Mouse (Mus musculus) midbrain, embryonic 14.5 days (tissue): ENCODE data around the gene Clca1. TPM values are rescaled to one million over a fixed set of nuclear protein-coding genes. Genes with fewer than 3 reads are reported as not detected.

Experiments used
- ATAC-seq: fragments of 200-750 bp; cut with Nextera tagmentation; 2 replicates; pipeline ENCODE4 v1.8.0; 2017; ENCODE audit warnings: moderate number of reproducible peaks, moderate library complexity; ENCODE audit not compliant: low FRiP score, low TSS enrichment
- DNase-seq: peaks from one replicate; pipeline ENCODE4 v3.0.0-alpha.2; 2015
- H3K27ac ChIP-seq: fragments of 300-500 bp; sonication (generic); replicated peaks from 2 replicates; pipeline ENCODE4 v1.5.1; 2014; ENCODE audit warnings: mild to moderate bottlenecking, low read depth, low read length, moderate library complexity
- H3K27me3 ChIP-seq: fragments of 300-500 bp; sonication (generic); 2 replicates; pipeline ENCODE4 v1.6.1; 2014; ENCODE audit warnings: low read length, control low read depth, mixed read lengths; ENCODE audit not compliant: control insufficient read depth, insufficient read depth
- H3K36me3 ChIP-seq: fragments of 300-500 bp; sonication (generic); 2 replicates; pipeline ENCODE4 v1.6.1; 2014; ENCODE audit warnings: low read length, control low read depth; ENCODE audit not compliant: control insufficient read depth, insufficient read depth
- H3K4me1 ChIP-seq: fragments of 300-500 bp; sonication (generic); 2 replicates; pipeline ENCODE4 v1.6.1; 2014; ENCODE audit warnings: mild to moderate bottlenecking, antibody characterized with exemption, low read length, control low read depth; ENCODE audit not compliant: control insufficient read depth, insufficient read depth
- H3K4me2 ChIP-seq: fragments of 300-500 bp; sonication (generic); 2 replicates; pipeline ENCODE4 v1.6.1; 2014; ENCODE audit warnings: mild to moderate bottlenecking, low read length, moderate library complexity
- H3K4me3 ChIP-seq: fragments of 300-500 bp; sonication (generic); replicated peaks from 2 replicates; pipeline ENCODE4 v1.5.1; 2014; ENCODE audit warnings: low read depth, low read length
- H3K9ac ChIP-seq: fragments of 300-500 bp; sonication (generic); replicated peaks from 2 replicates; pipeline ENCODE4 v1.6.1; 2014; ENCODE audit warnings: mild to moderate bottlenecking, low read length, moderate library complexity
- H3K9me3 ChIP-seq: fragments of 300-500 bp; sonication (generic); 2 replicates; pipeline ENCODE4 v1.6.1; 2016; ENCODE audit warnings: low read length, control low read depth, mixed read lengths; ENCODE audit not compliant: control insufficient read depth
- WGBS: fragments of 180-500 bp; shearing (Covaris S2); extraction: QIAGEN DNeasy Blood & Tissue Kit; methylation state at CpG from one replicate; pipeline ENCODE4 v1.1.7; 2014; 5-methylcytosine and 5-hydroxymethylcytosine counted together
- polyA plus RNA-seq: library from polyadenylated mRNA; unstranded; fragments of >200 nt; fragmentation: Nextera tagmentation; extraction: Ambion mirVana; gene quantifications from 2 replicates; pipeline ENCODE4 v1.2.1, GENCODE M21; 2014

Clca1 gene
- polyA plus RNA-seq, 1 experiment from 2014 or later: not detected

DNA sequence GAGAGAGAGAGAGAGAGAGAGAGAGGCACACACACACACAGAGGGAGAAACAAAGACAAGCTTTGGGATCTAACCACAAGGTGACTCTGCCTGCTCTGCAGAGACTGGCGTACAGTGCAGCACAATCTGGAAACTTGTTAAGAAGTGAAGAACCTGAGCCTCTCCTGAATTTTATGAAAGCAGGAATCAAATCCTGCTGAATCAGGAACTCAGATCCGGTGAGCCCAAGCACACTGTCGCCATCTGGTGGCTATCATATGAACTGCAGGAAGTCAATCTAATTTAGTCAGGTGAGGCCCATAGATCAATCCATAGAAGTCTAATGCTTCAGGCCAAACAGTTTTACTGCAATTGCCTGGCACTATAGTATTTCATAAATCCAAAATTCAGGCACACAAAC lies 5.8 kb downstream of the Clca1 start:
- Histone ChIP-seq H3K27ac (no peak overlapping the region), H3K4me3 (no peak overlapping the region), H3K9ac (no peak overlapping the region), H3K4me2 (no peak overlapping the region), H3K9me3 (no peaks in the 10 kb centered on the region), H3K4me1 (no peaks in the 10 kb centered on the region), H3K27me3 (no peaks in the 10 kb centered on the region), H3K36me3 (no peaks in the 10 kb centered on the region)
- no peak for ATAC-seq
- DNase-seq: peak; percentile 72
- 31% methylated on average over 3 of the region's 3 CpGs for WGBS

DNA sequence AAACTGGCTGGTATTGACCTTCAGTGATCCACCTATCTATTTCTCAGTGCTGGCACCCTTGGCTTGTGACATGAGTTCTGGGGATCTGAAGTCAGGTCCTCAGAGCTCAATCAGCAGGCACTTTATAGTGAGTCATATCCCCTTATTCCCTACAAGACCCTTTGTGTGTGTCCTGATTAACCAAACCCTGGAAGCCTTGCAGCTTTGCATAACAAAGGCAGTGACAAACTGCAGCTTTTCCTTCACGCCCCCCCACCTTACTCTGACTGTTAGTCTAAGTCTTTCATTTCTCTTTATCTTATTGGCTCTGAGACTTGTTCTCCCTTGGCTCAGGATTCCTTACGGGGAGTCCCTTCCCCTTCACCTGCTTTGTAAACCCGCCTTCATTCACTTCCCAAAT lies 14.8 kb downstream of the Clca1 start:
- no peak for ATAC-seq
- WGBS: 39% methylated on average over 3 of the region's 3 CpGs
- H3K36me3 ChIP-seq: no peaks in the 10 kb centered on the region
- H3K4me2 ChIP-seq: no peak overlapping the region
- H3K4me3 ChIP-seq: no peak overlapping the region
- DNase-seq: no peak
- H3K4me1 ChIP-seq: no peaks in the 10 kb centered on the region
- no peaks in the 10 kb centered on the region for H3K27me3 ChIP-seq
- no peak overlapping the region for H3K27ac ChIP-seq
- no peaks in the 10 kb centered on the region for H3K9me3 ChIP-seq
- H3K9ac ChIP-seq: no peak overlapping the region

DNA sequence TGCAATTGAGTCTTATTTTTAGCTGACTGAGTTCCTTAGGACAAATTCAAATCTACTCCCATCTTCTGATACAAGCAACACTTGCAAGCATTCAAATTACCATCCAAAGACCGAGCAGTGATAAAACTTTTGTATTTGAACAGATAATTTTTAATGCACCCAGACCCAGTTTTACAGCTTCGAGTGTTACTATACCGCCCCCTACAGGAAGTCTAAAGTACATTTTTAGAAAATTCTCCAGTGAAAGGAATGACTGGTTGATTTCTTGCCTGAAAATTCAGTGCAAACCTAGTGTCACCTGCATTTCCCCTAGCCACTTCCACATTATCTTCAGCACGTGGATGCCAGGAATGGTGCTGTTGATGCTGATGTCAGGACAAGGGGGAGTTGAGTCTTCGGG lies 28.2 kb downstream of the Clca1 start:
- Histone ChIP-seq H3K9me3 (no peaks in the 10 kb centered on the region), H3K27me3 (no peaks in the 10 kb centered on the region), H3K4me3 (no peak overlapping the region), H3K9ac (no peak overlapping the region), H3K4me1 (no peaks in the 10 kb centered on the region), H3K4me2 (no peak overlapping the region), H3K36me3 (no peaks in the 10 kb centered on the region), H3K27ac (no peak overlapping the region)
- 33% methylated on average over 5 of the region's 5 CpGs for WGBS
- ATAC-seq (no peak), DNase-seq (peak; percentile 25)

DNA sequence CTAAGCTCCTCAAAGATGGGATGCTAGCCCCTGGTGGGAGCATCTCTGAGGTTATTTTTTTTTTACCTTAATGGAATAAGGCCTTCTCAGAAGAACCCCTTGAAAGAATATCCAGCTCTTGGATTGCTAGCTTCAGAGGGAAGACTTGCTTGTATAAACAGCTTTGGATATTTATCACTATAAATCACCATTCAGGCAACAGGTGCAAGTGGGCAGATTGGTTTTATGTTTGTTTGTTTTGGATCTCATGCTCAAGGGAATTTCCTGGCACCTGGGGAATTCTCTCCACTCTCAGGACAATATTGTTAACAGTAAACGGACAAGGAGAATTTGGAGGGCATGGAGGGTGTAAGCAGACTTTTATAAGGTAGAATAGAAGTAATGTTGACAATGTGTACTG lies 31.7 kb downstream of the Clca1 start:
- ATAC-seq (no peak), DNase-seq (no peak)
- Histone ChIP-seq H3K27ac (no peak overlapping the region), H3K9ac (no peak overlapping the region), H3K36me3 (no peaks in the 10 kb centered on the region), H3K4me3 (no peak overlapping the region), H3K4me2 (no peak overlapping the region), H3K4me1 (no peaks in the 10 kb centered on the region), H3K9me3 (no peaks in the 10 kb centered on the region), H3K27me3 (no peaks in the 10 kb centered on the region)
- 88% methylated on average over 1 of the region's 1 CpGs for WGBS

DNA sequence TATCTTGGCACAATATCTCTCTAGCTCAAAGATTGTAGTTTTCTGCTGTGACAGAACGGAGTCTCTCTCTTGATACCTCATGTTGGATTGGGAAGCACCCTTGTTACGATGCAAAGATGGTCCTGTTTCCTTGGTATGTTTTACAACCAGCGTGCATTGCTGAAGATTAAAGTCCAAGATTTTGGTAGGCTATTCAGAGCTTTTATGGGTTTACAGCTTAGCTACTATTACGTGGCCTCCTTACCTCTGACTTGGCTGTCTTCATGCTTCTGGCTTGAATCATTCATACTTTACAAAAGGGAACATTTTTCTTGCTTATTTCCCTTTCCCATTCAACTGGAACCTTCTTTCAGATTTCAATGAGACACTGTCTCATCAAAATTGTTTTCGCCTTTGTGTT lies 39.5 kb downstream of the Clca1 start:
- Histone ChIP-seq H3K36me3 (no peaks in the 10 kb centered on the region), H3K4me1 (no peaks in the 10 kb centered on the region), H3K9me3 (no peaks in the 10 kb centered on the region), H3K4me3 (no peak overlapping the region), H3K27me3 (no peaks in the 10 kb centered on the region), H3K27ac (no peak overlapping the region), H3K4me2 (no peak overlapping the region), H3K9ac (no peak overlapping the region)
- DNase-seq (no peak), ATAC-seq (no peak)
- 90% methylated on average over 5 of the region's 5 CpGs for WGBS

DNA sequence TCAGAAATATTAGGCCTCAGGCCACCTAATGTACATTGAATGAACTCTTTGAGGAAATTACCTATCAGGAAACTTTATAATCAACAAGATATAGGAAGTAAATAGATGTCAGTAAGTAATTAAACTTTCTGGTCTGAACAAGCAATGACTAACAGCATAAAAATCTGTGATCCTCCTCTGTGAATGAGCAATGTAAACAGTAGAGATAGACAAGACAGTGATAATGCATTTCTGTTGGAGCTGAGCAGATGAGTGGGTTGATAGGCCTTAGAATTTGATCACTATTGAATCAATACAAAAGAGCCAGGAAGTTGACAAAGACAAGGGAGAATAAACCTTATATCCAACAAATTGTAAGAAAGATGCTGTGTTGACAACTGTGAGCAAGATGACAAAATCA lies 40.0 kb downstream of the Clca1 start:
- Histone ChIP-seq H3K4me2 (no peak overlapping the region), H3K4me1 (no peaks in the 10 kb centered on the region), H3K4me3 (no peak overlapping the region), H3K36me3 (no peaks in the 10 kb centered on the region), H3K9ac (no peak overlapping the region), H3K9me3 (no peaks in the 10 kb centered on the region), H3K27me3 (no peaks in the 10 kb centered on the region), H3K27ac (no peak overlapping the region)
- DNase-seq (no peak), ATAC-seq (no peak)

DNA sequence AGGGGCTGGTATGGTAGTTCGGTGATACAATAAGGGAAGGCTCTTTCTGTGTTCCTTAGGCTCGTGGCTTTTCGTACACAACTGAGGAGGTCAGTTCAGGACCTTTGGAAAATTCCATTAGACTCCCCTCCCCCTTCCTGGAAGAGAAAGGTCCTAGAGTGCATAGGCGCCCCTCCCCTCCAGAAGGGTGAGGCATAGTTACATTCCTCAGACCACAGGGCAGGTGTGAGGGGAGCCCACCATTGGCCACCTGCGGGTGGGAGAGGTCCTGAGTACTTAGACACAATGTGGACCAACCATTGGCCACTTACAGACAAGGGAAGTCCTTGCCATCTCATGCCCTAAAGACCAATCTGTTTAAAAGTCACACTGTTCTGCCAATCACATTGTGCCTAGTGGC lies 46.7 kb downstream of the Clca1 start:
- ATAC-seq (no peak), DNase-seq (no peak)
- Histone ChIP-seq H3K27ac (no peak overlapping the region), H3K4me3 (no peak overlapping the region), H3K27me3 (no peaks in the 10 kb centered on the region), H3K4me2 (no peak overlapping the region), H3K9ac (no peak overlapping the region), H3K4me1 (no peaks in the 10 kb centered on the region), H3K9me3 (no peaks in the 10 kb centered on the region), H3K36me3 (no peaks in the 10 kb centered on the region)
- WGBS: 82% methylated on average over 5 of the region's 5 CpGs

DNA sequence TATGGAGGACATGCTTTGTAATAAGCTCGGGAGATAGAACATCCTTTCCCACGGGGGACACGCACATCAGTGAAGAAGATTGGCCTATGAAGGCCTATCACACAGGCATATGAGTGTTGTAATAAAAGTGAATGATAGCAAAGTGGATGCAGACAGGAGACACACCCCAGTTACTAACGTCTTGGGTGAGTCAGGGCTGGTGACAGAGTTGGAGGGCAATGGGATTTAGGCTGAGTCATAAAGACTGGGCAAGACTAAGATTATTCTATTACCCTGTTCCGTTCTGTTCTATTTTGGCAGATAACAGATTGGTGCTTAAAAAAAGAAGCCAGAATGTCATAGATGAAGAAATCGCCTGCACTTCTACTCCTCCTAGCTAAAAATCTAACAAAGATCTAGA lies 52.0 kb downstream of the Clca1 start:
- Histone ChIP-seq H3K4me3 (no peak overlapping the region), H3K4me2 (no peak overlapping the region), H3K9ac (no peak overlapping the region), H3K36me3 (no peaks in the 10 kb centered on the region), H3K27me3 (no peaks in the 10 kb centered on the region), H3K27ac (no peak overlapping the region), H3K9me3 (no peaks in the 10 kb centered on the region), H3K4me1 (no peaks in the 10 kb centered on the region)
- 89% methylated on average over 6 of the region's 6 CpGs for WGBS
- no peak for DNase-seq
- no peak for ATAC-seq

DNA sequence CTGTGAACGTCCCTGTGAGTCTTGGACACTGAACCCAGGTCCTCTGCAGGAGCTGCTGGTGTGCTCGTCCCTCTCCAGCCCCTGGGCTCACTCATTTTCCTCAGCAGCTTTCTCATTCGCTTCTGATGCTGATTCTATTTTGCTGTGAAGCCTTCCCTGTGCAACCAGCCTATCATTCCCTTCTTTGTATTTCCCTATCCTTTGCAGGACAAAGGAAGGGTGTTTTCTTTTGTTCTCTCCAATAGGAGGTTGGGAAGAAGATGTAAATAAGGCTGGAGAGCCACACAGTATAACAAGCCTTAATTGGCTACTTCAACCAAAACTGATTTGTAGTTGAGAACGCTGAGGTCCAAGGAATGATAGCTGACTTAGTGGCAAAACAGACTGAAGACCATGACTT lies 54.9 kb downstream of the Clca1 start:
- no peaks in the 10 kb centered on the region for H3K27me3 ChIP-seq
- DNase-seq: no peak
- no peak overlapping the region for H3K4me2 ChIP-seq
- H3K9me3 ChIP-seq: no peaks in the 10 kb centered on the region
- ATAC-seq: no peak
- no peak overlapping the region for H3K9ac ChIP-seq
- no peaks in the 10 kb centered on the region for H3K36me3 ChIP-seq
- H3K4me1 ChIP-seq: no peaks in the 10 kb centered on the region
- WGBS: 13% methylated on average over 4 of the region's 4 CpGs
- H3K27ac ChIP-seq: no peak overlapping the region
- H3K4me3 ChIP-seq: no peak overlapping the region
